Mouse (Mus musculus): ENCODE measurements around the gene Commd4. TPM values are rescaled to one million over a fixed set of nuclear protein-coding genes. Genes with fewer than 3 reads are reported as not detected.

Gene Commd4
- total RNA-seq, 2 experiments from 2014 or later: 78.1 to 94.0 TPM

DNA sequence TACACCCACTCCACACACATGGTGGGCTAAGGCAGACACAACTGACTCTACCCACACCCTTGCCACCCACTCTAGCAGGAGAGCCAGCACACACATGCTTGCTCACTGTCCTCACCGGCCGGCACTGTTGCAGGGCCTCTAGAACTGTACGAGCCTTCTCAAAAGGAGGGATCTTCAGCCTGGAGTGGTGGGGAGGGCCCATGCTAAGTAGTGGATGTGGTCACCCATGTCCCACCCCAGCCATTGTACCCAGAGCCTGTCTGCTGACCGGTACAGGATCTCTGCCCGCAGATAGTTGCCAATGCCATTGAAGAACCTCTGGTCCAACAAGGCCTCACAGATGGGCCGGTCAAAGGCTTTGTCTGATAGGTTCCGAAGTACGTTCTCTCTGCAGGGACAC lies 13.3 kb downstream of the Commd4 start:
- intact Hi-C loops (cut with DNase I): no loop called here
- no peak for DNase-seq (ENCODE audit: low spot score in 2 of 2)

DNA sequence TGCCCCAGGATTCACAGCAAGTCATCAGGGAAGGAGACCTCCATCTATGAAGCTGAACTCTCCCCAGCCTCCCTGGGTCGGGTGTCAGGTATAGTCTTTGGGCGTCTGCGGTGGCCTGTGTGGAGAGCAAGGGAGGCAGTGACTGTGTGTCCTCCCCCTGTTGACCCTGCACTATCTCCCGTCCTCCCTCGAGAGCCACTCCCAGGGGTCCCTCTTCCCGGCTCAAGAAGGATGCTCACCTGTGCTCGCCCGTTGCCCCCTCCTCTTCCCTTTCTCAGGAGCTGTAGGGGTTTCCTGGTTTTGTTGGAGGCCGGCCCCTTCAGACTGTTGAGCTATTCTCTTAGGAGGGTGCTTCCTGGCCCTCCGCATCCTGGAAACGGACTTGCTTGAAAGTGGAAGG lies 14.9 kb downstream of the Commd4 start:
- intact Hi-C loops (cut with DNase I): no loop called here

DNA sequence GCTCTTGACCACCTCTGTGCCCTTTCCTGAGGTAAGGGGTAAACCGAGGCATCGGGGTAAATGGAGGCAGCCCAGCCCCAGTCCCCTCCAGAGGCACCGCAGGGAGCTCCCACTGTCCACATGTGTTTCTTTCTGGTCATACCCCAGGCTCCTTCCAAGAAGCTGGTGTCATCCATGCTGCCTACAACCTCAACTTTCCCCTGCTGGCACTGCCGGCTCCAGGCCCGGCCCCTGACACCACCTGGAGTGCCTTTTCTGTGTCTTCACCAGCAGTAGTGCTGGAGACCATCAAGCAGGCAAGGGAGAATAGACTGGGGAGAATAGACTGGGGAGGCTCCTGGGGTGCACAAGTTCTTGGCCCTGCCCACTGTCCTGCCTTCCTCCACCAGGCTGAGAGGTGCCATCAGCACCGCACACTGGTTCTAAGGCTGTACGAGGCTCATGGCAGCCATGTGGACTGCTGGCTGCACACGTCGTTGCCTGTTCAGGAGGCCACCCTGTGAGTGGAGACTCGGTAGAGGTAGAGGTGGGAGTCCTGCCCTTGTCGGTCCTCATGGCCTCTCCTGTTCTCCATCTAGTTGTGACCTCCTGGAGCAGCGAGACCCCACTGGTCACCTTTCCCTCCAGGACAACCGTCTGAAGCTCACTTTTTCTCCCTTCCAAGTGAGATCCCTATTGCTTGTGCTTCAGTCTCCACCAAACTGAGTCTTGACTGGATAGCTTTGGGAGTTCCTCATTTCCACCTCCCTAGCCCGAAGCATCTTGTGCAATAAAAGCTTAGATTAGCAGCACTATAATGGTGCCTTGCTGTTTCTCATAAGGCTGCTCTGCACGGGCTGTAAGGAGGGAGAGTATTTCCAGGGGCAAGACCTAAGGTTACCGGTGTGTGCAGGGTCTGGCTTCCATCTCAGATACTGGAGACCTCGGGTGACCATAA lies 16.4 kb downstream of the Commd4 start:
- peak in 1 of 2 experiments; percentile 1 for DNase-seq (ENCODE audit: low spot score in 2 of 2)
- intact Hi-C loops (cut with DNase I): no loop called here

More for the DNA sequence above, 14.9 kb downstream of the Commd4 start:
- no peak for DNase-seq (ENCODE audit: low spot score in 2 of 2)

DNA sequence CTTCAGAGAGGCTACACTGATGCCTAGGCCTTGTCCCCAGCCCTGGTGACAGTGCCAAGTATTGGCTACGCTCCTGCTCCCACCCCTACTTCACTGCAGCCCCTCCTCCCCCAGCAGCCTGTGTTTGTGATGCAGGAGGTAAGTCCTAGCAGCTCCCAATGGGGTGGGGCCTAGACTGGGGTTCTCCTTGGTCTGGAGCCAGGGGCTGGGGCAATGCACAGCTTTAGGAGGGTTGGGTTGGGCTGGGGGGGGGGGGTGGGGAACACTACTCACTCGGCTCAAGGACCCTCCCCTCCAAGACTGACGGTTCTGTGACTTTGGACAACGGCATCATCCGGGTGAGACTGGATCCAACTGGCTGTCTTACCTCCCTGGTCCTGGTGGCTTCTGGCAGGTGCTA lies 18.6 kb downstream of the Commd4 start:
- DNase-seq (ENCODE audit: low spot score in 2 of 2): no peak
- intact Hi-C loops (cut with DNase I): no loop called here

DNA sequence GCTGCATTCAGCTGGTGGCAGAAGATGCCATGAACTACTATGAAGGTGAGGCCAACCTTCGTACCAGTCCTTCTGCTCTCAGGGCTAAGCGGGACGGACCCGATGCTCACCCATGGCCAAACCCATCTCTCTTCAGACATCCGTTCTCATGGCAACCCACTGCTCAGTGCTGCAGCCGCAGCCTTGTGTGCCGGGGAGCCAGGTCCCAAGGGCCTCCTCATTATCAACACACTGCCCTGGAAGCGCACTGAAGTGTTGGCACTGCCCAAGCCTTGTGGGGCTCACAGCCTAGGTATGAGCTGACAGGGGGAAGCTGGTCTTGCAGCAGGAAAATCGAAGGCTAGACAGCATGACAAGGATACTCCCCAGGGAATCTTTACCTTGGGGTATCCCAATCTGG lies 19.0 kb downstream of the Commd4 start:
- intact Hi-C loops (cut with DNase I): no loop called here

DNA sequence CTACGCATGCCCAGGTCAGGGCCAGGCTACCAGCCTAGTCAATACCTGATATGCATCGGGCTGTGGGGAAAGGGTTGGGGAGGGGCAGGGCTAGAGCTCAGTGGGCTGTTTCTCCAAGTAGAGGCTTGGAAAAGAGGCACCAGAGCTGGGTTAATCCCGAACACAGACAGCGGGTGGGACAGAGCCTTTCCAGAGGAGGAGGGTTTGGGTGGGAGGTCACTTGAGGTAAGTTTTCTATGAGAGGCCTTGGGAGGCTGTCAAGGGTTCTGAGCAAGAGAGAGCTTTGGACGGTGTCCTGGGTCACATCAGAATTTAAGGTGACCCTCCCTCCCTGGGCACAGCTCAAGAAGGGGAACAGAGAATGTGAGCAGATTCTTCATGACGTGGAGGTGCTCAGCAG lies 19.6 kb downstream of the Commd4 start:
- intact Hi-C loops (cut with DNase I): no loop called here
- DNase-seq (ENCODE audit: low spot score in 2 of 2): no peak

More for the DNA sequence above, 19.0 kb downstream of the Commd4 start:
- no peak for DNase-seq (ENCODE audit: low spot score in 2 of 2)

DNA sequence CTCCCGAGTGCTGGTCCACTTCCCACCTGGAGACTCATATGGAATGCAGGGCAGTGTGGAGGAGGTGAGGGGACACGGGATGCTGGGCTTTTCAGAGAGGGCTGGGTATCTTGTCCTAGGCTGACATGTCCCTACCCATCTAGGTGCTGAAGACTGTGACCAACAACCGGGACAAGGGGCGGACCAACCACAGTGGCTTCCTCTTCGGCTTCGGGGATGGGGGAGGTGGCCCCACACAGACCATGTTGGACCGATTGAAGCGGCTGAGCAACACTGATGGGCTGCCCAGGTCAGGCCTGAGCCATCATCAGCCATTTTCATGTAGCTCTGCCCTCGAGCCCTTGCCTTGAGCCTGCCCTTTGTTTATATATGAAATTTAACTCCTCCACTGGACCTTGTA lies 20.4 kb downstream of the Commd4 start:
- intact Hi-C loops (cut with DNase I): no loop called here
- DNase-seq (ENCODE audit: low spot score in 2 of 2): no peak

DNA sequence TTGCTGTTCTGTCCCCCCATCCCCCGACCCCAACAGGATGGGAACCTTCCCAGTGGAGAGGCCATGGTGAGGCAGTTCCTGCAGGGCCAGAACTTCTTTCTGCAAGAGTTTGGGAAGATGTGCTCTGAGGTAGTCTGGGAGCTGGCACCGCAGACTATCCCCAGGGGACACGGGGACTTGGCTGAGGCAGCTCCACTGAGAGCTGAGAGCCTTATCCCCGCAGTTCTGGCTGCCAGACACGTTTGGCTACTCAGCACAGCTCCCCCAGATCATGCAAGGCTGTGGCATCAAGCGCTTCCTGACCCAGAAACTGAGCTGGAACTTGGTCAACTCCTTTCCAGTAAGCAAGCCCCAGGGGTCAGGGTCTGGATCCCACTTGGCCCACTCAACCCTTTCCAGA lies 20.9 kb downstream of the Commd4 start:
- intact Hi-C loops (cut with DNase I): no loop called here
- DNase-seq (ENCODE audit: low spot score in 2 of 2): no peak

DNA sequence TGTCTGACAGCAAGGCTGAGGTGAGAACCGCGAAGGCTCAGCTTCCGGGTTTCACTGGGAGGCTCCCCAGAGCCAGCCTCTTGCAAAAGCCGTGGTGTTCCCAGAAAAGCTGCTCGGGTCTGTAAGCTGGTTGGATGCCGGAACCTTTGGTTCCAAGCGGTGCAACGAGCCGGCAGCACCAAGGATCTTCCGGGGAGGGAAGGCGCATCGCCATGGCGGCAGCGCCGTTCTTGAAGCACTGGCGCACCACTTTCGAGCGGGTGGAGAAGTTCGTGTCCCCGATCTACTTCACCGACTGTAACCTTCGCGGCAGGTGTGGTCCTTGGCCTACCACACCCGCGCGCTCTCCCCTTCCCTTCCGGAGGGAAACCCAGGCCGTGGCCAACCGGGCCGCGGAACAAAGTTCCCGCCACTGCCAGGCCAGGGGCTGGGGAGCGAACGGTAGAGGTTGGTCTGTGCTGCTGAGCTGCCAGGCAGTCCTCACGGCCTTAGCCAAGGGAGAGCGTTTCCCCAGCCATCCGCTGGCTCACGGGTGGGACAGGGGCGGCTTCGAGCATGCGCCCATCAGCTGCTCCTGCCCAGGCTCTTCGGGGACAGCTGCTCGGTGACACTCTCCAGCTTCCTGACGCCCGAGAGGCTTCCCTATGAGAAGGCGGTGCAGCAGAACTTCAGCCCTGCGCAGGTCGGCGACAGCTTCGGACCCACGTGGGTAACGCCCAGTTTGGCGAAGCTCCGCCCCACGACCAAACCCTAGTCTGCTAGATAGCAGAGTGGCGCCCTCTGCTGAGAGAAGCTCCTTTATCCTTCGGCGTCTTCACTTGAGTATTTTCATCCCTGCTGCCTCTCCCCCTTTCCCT lies 27.3 kb downstream of the Commd4 start, which contains the start of gene Man2c1:
Gene Man2c1 (plus strand): TSS at position 114 of the 857 bp plus-strand sequence.
- DNase-seq (ENCODE audit: low spot score in 2 of 2): peak; percentile 94
- intact Hi-C loops (cut with DNase I): loop anchor here (2.0 to 5.0 kb wide), 3 partner anchors 136 to 240 kb away; partner anchors contain the start of gene Ptpn9

DNA sequence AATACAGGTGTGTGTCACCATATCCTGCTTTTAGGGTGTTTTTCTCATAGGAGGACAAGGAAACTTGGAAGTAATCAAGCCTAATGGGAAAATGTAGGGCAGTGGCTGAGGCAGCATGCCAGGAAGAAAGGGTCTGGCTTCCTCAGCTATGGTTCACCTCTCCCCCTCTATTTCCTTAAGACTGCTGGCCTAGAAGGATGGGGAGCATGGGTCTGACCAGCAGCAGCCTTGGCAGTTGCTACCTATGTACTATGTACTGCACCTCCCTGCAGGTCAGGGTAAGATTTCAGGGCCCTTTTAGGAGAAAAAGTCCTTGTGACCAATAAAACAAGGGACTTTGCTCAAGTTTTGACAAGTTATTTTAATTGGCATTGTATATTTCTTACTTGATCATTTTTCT lies 28.5 kb downstream of the Commd4 start:
- DNase-seq (ENCODE audit: low spot score in 2 of 2): no peak
- intact Hi-C loops (cut with DNase I): loop anchor here (2.0 to 5.0 kb wide), 3 partner anchors 135 to 239 kb away; partner anchors contain the start of gene Ptpn9

DNA sequence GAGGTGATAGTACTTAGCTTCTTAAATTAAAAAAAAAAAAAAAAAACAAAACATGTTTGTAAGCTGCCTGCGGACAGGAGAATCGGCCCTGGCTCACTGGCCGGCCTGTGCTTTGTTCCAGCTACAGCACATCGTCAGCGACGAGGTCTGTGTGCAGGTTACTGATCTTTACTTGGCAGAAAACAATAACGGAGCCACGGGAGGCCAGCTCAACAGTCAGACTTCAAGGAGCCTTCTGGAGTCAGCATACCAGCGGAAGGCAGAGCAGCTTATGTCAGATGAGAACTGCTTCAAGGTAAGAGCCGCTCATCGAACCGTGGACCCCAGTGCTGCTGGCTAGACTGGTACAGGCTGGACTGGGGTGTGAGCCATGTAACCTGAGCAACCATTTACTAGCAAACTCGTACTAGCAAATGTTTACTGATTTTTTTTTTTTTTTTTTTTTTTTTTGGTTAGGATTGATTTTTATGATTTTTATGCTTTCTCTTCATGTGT lies 40.8 kb downstream of the Commd4 start:
- intact Hi-C loops (cut with DNase I): no loop called here
- DNase-seq (ENCODE audit: low spot score in 2 of 2): no peak

Other genes starting within 250 kb of the Commd4 start
- 1 to 10 TPM; 6.9 to 7.9 TPM for gene Snx33, start 230.0 kb downstream of the Commd4 start, total RNA-seq (2021)
- gene Imp3, start 220.9 kb downstream of the Commd4 start, total RNA-seq (2021): 10 to 100 TPM; 50.2 to 50.4 TPM
- 10 to 100 TPM; 13.9 to 16.0 TPM for gene Snupn, start 207.5 kb downstream of the Commd4 start, total RNA-seq (2021)
- 10 to 100 TPM; 25.3 to 32.7 TPM for gene Ptpn9, start 163.4 kb downstream of the Commd4 start, total RNA-seq (2021)
- gene Sin3a, start 86.3 kb downstream of the Commd4 start, total RNA-seq (2021): 10 to 100 TPM; 35.9 to 39.0 TPM
- 100 to 1,000 TPM; 107 to 172 TPM for gene Man2c1, start 27.6 kb downstream of the Commd4 start, total RNA-seq (2021)
- 1 to 10 TPM; 8.6 TPM for gene Neil1, start 10.0 kb downstream of the Commd4 start, total RNA-seq (2021)
- not detected for gene Trcg1, start 78.2 kb upstream of the Commd4 start, total RNA-seq (2021)
- gene 1700017B05Rik, start 104.3 kb upstream of the Commd4 start, total RNA-seq (2021): 10 to 100 TPM; 17.1 to 19.2 TPM

Data from left cerebral cortex, postnatal 36 days (tissue).